ENCODE assay signal across 8 mouse cellular contexts in genomic region chr5:123346701-123347270, GRCm38 (mm10). TPM values are rescaled to one million over a fixed set of nuclear protein-coding genes. Genes with fewer than 3 reads are reported as not detected.
DNase-seq lines count a peak whose midpoint lies in the region; ATAC-seq and TF ChIP-seq lines count a peak whose summit lies in the region.

No protein-coding gene starts in this region.

- no peaks in the 10 kb centered on the region for H3K36me3 ChIP-seq in heart, embryonic 15.5 days
- peaks cover 47% of the 10 kb centered on the region for H3K36me3 ChIP-seq in forebrain, embryonic 10.5 days (replicated peaks)
- H3K36me3 ChIP-seq in kidney, postnatal 0 days (ENCODE audit: insufficient read depth, low read length), result no peaks in the 10 kb centered on the region
- H3K36me3 ChIP-seq in midbrain, embryonic 16.5 days (ENCODE audit: control insufficient read depth, insufficient read depth, low read length), result no peaks in the 10 kb centered on the region

- peak overlapping the region; percentile 88 for H3K4me3 ChIP-seq in heart, embryonic 15.5 days
- H3K4me3 ChIP-seq in forebrain, embryonic 10.5 days, result peak overlapping the region; percentile 94
- peak overlapping the region; percentile 97 for H3K4me3 ChIP-seq in kidney, postnatal 0 days (replicated peaks; ENCODE audit: low read depth, low read length)
- H3K4me3 ChIP-seq in midbrain, embryonic 16.5 days (ENCODE audit: low read depth, low read length), result peak overlapping the region; percentile 88

- peak overlapping the region; percentile 91 for H3K4me2 ChIP-seq in heart, embryonic 15.5 days
- H3K4me2 ChIP-seq in kidney, postnatal 0 days (ENCODE audit: low read length), result peak overlapping the region; percentile 95
- H3K4me2 ChIP-seq in midbrain, embryonic 16.5 days (ENCODE audit: low read length), result peak overlapping the region; percentile 96

- peak overlapping the region; percentile 48 for H3K9ac ChIP-seq in heart, embryonic 15.5 days
- H3K9ac ChIP-seq in kidney, postnatal 0 days (ENCODE audit: low read depth, low read length), result peak overlapping the region; percentile 97
- peak overlapping the region; percentile 96 for H3K9ac ChIP-seq in midbrain, embryonic 16.5 days (ENCODE audit: low read depth, low read length)

- no peaks in the 10 kb centered on the region for H3K27me3 ChIP-seq in heart, embryonic 15.5 days
- no peaks in the 10 kb centered on the region for H3K27me3 ChIP-seq in forebrain, embryonic 10.5 days (ENCODE audit: poor library complexity, severe bottlenecking)
- H3K27me3 ChIP-seq in kidney, postnatal 0 days (ENCODE audit: insufficient read depth, low read length), result no peaks in the 10 kb centered on the region
- no peaks in the 10 kb centered on the region for H3K27me3 ChIP-seq in midbrain, embryonic 16.5 days (ENCODE audit: control insufficient read depth, insufficient read depth, low read depth, low read length)

- WGBS in heart, embryonic 15.5 days, result 67% methylated on average over 7 of the region's 7 CpGs
- 79% methylated on average over 7 of the region's 7 CpGs for WGBS in forebrain, embryonic 10.5 days
- WGBS in kidney, postnatal 0 days, result 41% methylated on average over 7 of the region's 7 CpGs
- 57% methylated on average over 7 of the region's 7 CpGs for WGBS in midbrain, embryonic 16.5 days

- TF ChIP-seq CTCF in kidney, postnatal 0 days (IDR thresholded peaks at IDR 0.05; ENCODE audit: low read depth), result no peak

- no peaks in the 10 kb centered on the region for H3K9me3 ChIP-seq in heart, embryonic 15.5 days (replicated peaks)
- no peaks in the 10 kb centered on the region for H3K9me3 ChIP-seq in forebrain, embryonic 10.5 days
- H3K9me3 ChIP-seq in kidney, postnatal 0 days (replicated peaks; ENCODE audit: low read length), result no peaks in the 10 kb centered on the region
- no peaks in the 10 kb centered on the region for H3K9me3 ChIP-seq in midbrain, embryonic 16.5 days (replicated peaks; ENCODE audit: control insufficient read depth, low read length, poor library complexity, severe bottlenecking)

- peak overlapping the region; percentile 97 for H3K27ac ChIP-seq in heart, embryonic 15.5 days
- H3K27ac ChIP-seq in forebrain, embryonic 10.5 days, result peak overlapping the region; percentile 99
- H3K27ac ChIP-seq in kidney, postnatal 0 days, result peak overlapping the region; percentile 99
- H3K27ac ChIP-seq in midbrain, embryonic 16.5 days (ENCODE audit: low read length), result peak overlapping the region; percentile 98; the same call in 1 of the 2 replicates

- DNase-seq in heart, postnatal 4 days, result no peak
- DNase-seq in forebrain, embryonic 10.5 days (ENCODE audit: extremely low spot score, low spot score), result no peak
- DNase-seq in kidney, postnatal 0 days (ENCODE audit: low spot score), result peak; percentile 44
- no peak for DNase-seq in right cerebral cortex, adult 2 months (ENCODE audit: low spot score in 2 of 2)
- DNase-seq in urinary bladder, postnatal 25 days (ENCODE audit: low spot score), result no peak
- DNase-seq in left cerebral cortex, adult 8-10 months (ENCODE audit: low spot score in 2 of 2), result no peak

- no peak for ATAC-seq in heart, embryonic 15.5 days (replicated peaks; ENCODE audit: insufficient number of reproducible peaks, insufficient read depth, low FRiP score, low read depth)
- peak; percentile 35 for ATAC-seq in kidney, postnatal 0 days (replicated peaks; ENCODE audit: low FRiP score, low read depth)
- ATAC-seq in midbrain, embryonic 16.5 days, result no peak

- peaks cover 49% of the 10 kb centered on the region for H3K4me1 ChIP-seq in heart, embryonic 15.5 days (replicated peaks)
- peaks cover 55% of the 10 kb centered on the region for H3K4me1 ChIP-seq in forebrain, embryonic 10.5 days
- H3K4me1 ChIP-seq in kidney, postnatal 0 days (replicated peaks; ENCODE audit: insufficient read depth, low read length), result peaks cover 20% of the 10 kb centered on the region; the same call in 1 of the 2 replicates
- peaks cover 24% of the 10 kb centered on the region for H3K4me1 ChIP-seq in midbrain, embryonic 16.5 days (ENCODE audit: control insufficient read depth, insufficient read depth, low read length)

RNA-seq across cellular contexts. Expression of gene Bcl7a, which starts 3.2 kb away (rescaled TPM):
- 12.4 and 15.4 TPM in 2 replicates for polyA plus RNA-seq in heart, embryonic 15.5 days (2015; fragmentation: Nextera tagmentation; extraction: Ambion mirVana)
- 10 to 100 TPM; 14.1 to 14.8 TPM for total RNA-seq in heart, postnatal 4 days (2021)
- polyA plus RNA-seq in forebrain, embryonic 10.5 days (2016; fragmentation: Nextera tagmentation; extraction: Ambion mirVana), result 38.4 and 41.8 TPM in 2 replicates
- polyA plus RNA-seq in kidney, postnatal 0 days (2015; fragmentation: Nextera tagmentation; extraction: Ambion mirVana), result 27.4 and 29.9 TPM in 2 replicates
- polyA plus RNA-seq in midbrain, embryonic 16.5 days (2015; fragmentation: Nextera tagmentation; extraction: Ambion mirVana), result 34.1 and 36.7 TPM in 2 replicates
- total RNA-seq in left cerebral cortex, adult 8-10 months (2022), result 10 to 100 TPM; 62.3 to 67.1 (median 64.6) TPM

RNA-seq across cellular contexts. Expression of gene Mlxip, which starts 47.8 kb away (rescaled TPM):
- 9.1 and 14.4 TPM in 2 replicates for polyA plus RNA-seq in heart, embryonic 15.5 days (2015; fragmentation: Nextera tagmentation; extraction: Ambion mirVana)
- 10 to 100 TPM; 19.2 to 21.0 TPM for total RNA-seq in heart, postnatal 4 days (2021)
- polyA plus RNA-seq in forebrain, embryonic 10.5 days (2016; fragmentation: Nextera tagmentation; extraction: Ambion mirVana), result 16.7 and 17.9 TPM in 2 replicates
- 13.8 and 14.9 TPM in 2 replicates for polyA plus RNA-seq in kidney, postnatal 0 days (2015; fragmentation: Nextera tagmentation; extraction: Ambion mirVana)
- polyA plus RNA-seq in midbrain, embryonic 16.5 days (2015; fragmentation: Nextera tagmentation; extraction: Ambion mirVana), result 15.5 and 19.0 TPM in 2 replicates
- 10 to 100 TPM; 12.7 to 16.3 (median 14.7) TPM for total RNA-seq in left cerebral cortex, adult 8-10 months (2022)
